Mouse (Mus musculus): Measurements from ENCODE around the gene Lyrm1.

GRCm38 (mm10) chr7:119977574-119977973 is 81.9 kb downstream of the Lyrm1 start:
- no peak for TF ChIP-seq CTCF (IDR thresholded peaks at IDR 0.05; ENCODE audit: extremely low read depth, insufficient read depth, insufficient read length, insufficient replicate concordance)
- TF ChIP-seq POLR2A (IDR thresholded peaks at IDR 0.05; ENCODE audit: low read depth, low read length) = no peak
